Mouse (Mus musculus) lung, embryonic 15.5 days (tissue): ENCODE measurements at regions not wholly inside any gene's neighbourhood (a gene's known extent, or its start where the extent isn't known, plus 50 kb on each side); places are given as distances from the start of the nearest gene placed in this dataset.

ENCODE experiments used
- ATAC-seq: fragments of 200-750 bp; cut with Nextera tagmentation; 2 replicates; pipeline ENCODE4 v1.8.0; 2017; ENCODE audit warnings: moderate number of reproducible peaks, borderline replicate concordance; ENCODE audit not compliant: low FRiP score, low TSS enrichment; ENCODE audit errors: extremely low read depth
- H3K27ac ChIP-seq: fragments of 300-500 bp; sonication (generic); 2 replicates; pipeline ENCODE4 v1.5.1; 2015; ENCODE audit warnings: moderate library complexity, mild to moderate bottlenecking, inconsistent platforms
- H3K27me3 ChIP-seq: fragments of 300-500 bp; sonication (generic); 2 replicates; pipeline ENCODE4 v1.6.1; 2015; ENCODE audit warnings: inconsistent platforms
- H3K36me3 ChIP-seq: fragments of 300-500 bp; sonication (generic); 2 replicates; pipeline ENCODE4 v1.6.1; 2015; ENCODE audit warnings: inconsistent platforms
- H3K4me1 ChIP-seq: fragments of 300-500 bp; sonication (generic); 2 replicates; pipeline ENCODE4 v1.6.1; 2015; ENCODE audit warnings: inconsistent platforms
- H3K4me2 ChIP-seq: fragments of 300-500 bp; sonication (generic); 2 replicates; pipeline ENCODE4 v1.6.1; 2015; ENCODE audit warnings: inconsistent platforms, mild to moderate bottlenecking, moderate library complexity
- H3K4me3 ChIP-seq: fragments of 300-500 bp; sonication (generic); 2 replicates; pipeline ENCODE4 v1.5.1; 2015; ENCODE audit warnings: mild to moderate bottlenecking, inconsistent platforms
- H3K9ac ChIP-seq: fragments of 300-500 bp; sonication (generic); 2 replicates; pipeline ENCODE4 v1.6.1; 2015; ENCODE audit warnings: inconsistent platforms
- H3K9me3 ChIP-seq: fragments of 300-500 bp; sonication (generic); 2 replicates; pipeline ENCODE4 v1.6.1; 2016; ENCODE audit warnings: inconsistent platforms
- WGBS: fragments of 180-500 bp; shearing (Covaris S2); methylation state at CpG from one replicate; pipeline ENCODE4 v1.1.7; 2015; 5-methylcytosine and 5-hydroxymethylcytosine counted together

- Histone ChIP-seq H3K9me3 (no peaks in the 10 kb centered on the region), H3K4me2 (no peak overlapping the region), H3K27ac (no peak overlapping the region), H3K9ac (no peak overlapping the region), H3K36me3 (no peaks in the 10 kb centered on the region), H3K4me1 (peaks cover 39% of the 10 kb centered on the region), H3K27me3 (no peaks in the 10 kb centered on the region), H3K4me3 (no peak overlapping the region)
- 73% methylated on average over 4 of the region's 4 CpGs for WGBS
- no peak for ATAC-seq
These were observed 382.4 kb upstream of the Arglu1 start for GRCm38 (mm10) chr8:9072724-9073123.

- Histone ChIP-seq H3K4me1 (peaks cover 40% of the 10 kb centered on the region), H3K9me3 (no peaks in the 10 kb centered on the region), H3K27me3 (no peaks in the 10 kb centered on the region), H3K9ac (no peak overlapping the region), H3K36me3 (no peaks in the 10 kb centered on the region), H3K27ac (no peak overlapping the region), H3K4me3 (no peak overlapping the region), H3K4me2 (no peak overlapping the region)
- ATAC-seq, result no peak
- 45% methylated on average over 11 of the region's 11 CpGs for WGBS
These were observed 382.0 kb upstream of the Arglu1 start for GRCm38 (mm10) chr8:9072286-9072685.

GRCm38 (mm10) chr8:9070953-9071352 lies 380.6 kb upstream of the Arglu1 start:
- ATAC-seq, result no peak
- H3K27me3 ChIP-seq, result no peaks in the 10 kb centered on the region
- peaks cover 40% of the 10 kb centered on the region for H3K4me1 ChIP-seq
- no peak overlapping the region for H3K4me3 ChIP-seq
- H3K36me3 ChIP-seq, result no peaks in the 10 kb centered on the region
- no peaks in the 10 kb centered on the region for H3K9me3 ChIP-seq
- WGBS, result 33% methylated on average over 6 of the region's 6 CpGs
- no peak overlapping the region for H3K9ac ChIP-seq
- no peak overlapping the region for H3K4me2 ChIP-seq
- no peak overlapping the region for H3K27ac ChIP-seq

- Histone ChIP-seq H3K4me1 (peaks cover 40% of the 10 kb centered on the region), H3K4me3 (no peak overlapping the region), H3K27me3 (no peaks in the 10 kb centered on the region), H3K9me3 (no peaks in the 10 kb centered on the region), H3K36me3 (no peaks in the 10 kb centered on the region), H3K4me2 (no peak overlapping the region), H3K9ac (no peak overlapping the region), H3K27ac (peak overlapping the region; percentile 56)
- 40% methylated on average over 7 of the region's 7 CpGs for WGBS
- no peak; the same call in 1 of the 2 replicates for ATAC-seq
These were observed 379.5 kb upstream of the Arglu1 start for GRCm38 (mm10) chr8:9069845-9070244.

GRCm38 (mm10) chr8:9067731-9068130 lies 377.4 kb upstream of the Arglu1 start:
- Histone ChIP-seq H3K4me1 (peaks cover 40% of the 10 kb centered on the region), H3K4me3 (no peak overlapping the region), H3K36me3 (no peaks in the 10 kb centered on the region), H3K9me3 (no peaks in the 10 kb centered on the region), H3K27ac (peak overlapping the region; percentile 38), H3K4me2 (no peak overlapping the region), H3K27me3 (no peaks in the 10 kb centered on the region), H3K9ac (no peak overlapping the region)
- peak; percentile 44; the same call in 1 of the 2 replicates for ATAC-seq
- WGBS, result 38% methylated on average over 1 of the region's 1 CpGs

GRCm38 (mm10) chr8:9060166-9060565 lies 369.8 kb upstream of the Arglu1 start:
- no peak overlapping the region for H3K27ac ChIP-seq
- no peaks in the 10 kb centered on the region for H3K36me3 ChIP-seq
- H3K9ac ChIP-seq, result no peak overlapping the region
- H3K9me3 ChIP-seq, result no peaks in the 10 kb centered on the region
- ATAC-seq, result no peak
- H3K4me3 ChIP-seq, result no peak overlapping the region
- H3K4me2 ChIP-seq, result no peak overlapping the region
- H3K4me1 ChIP-seq, result peaks cover 4% of the 10 kb centered on the region; the same call in 1 of the 2 replicates
- 91% methylated on average over 6 of the region's 6 CpGs for WGBS
- no peaks in the 10 kb centered on the region for H3K27me3 ChIP-seq

GRCm38 (mm10) chr8:9055416-9055819 lies 365.1 kb upstream of the Arglu1 start:
- H3K9ac ChIP-seq, result no peak overlapping the region
- peak overlapping the region; percentile 71 for H3K27ac ChIP-seq
- no peaks in the 10 kb centered on the region for H3K27me3 ChIP-seq
- no peaks in the 10 kb centered on the region for H3K9me3 ChIP-seq
- H3K4me2 ChIP-seq, result no peak overlapping the region
- 56% methylated on average over 6 of the region's 6 CpGs for WGBS
- peak; percentile 58; the same call in 1 of the 2 replicates for ATAC-seq
- peaks cover 29% of the 10 kb centered on the region for H3K4me1 ChIP-seq
- no peaks in the 10 kb centered on the region for H3K36me3 ChIP-seq
- H3K4me3 ChIP-seq, result no peak overlapping the region

- 54% methylated on average over 4 of the region's 4 CpGs for WGBS
- Histone ChIP-seq H3K36me3 (no peaks in the 10 kb centered on the region), H3K27ac (peak overlapping the region; percentile 71), H3K4me3 (no peak overlapping the region), H3K4me1 (peaks cover 34% of the 10 kb centered on the region), H3K9ac (no peak overlapping the region), H3K27me3 (no peaks in the 10 kb centered on the region), H3K9me3 (no peaks in the 10 kb centered on the region), H3K4me2 (no peak overlapping the region)
- ATAC-seq, result no peak
These were observed 364.5 kb upstream of the Arglu1 start for GRCm38 (mm10) chr8:9054801-9055200.

GRCm38 (mm10) chr8:9051699-9052098 lies 361.4 kb upstream of the Arglu1 start:
- Histone ChIP-seq H3K9me3 (no peaks in the 10 kb centered on the region), H3K4me2 (peak overlapping the region; percentile 28), H3K9ac (no peak overlapping the region), H3K27ac (peak overlapping the region; percentile 41), H3K4me3 (no peak overlapping the region), H3K36me3 (no peaks in the 10 kb centered on the region), H3K27me3 (no peaks in the 10 kb centered on the region), H3K4me1 (peaks cover 34% of the 10 kb centered on the region)
- 23% methylated on average over 10 of the region's 10 CpGs for WGBS
- ATAC-seq, result peak; percentile 86

GRCm38 (mm10) chr8:9050740-9051475 lies 360.6 kb upstream of the Arglu1 start:
- H3K4me1 ChIP-seq, result peaks cover 34% of the 10 kb centered on the region
- WGBS, result 36% methylated on average over 11 of the region's 11 CpGs
- no peak overlapping the region for H3K9ac ChIP-seq
- H3K36me3 ChIP-seq, result no peaks in the 10 kb centered on the region
- H3K27ac ChIP-seq, result peak overlapping the region; percentile 41
- no peak overlapping the region for H3K4me3 ChIP-seq
- peak; percentile 57; the same call in 1 of the 2 replicates for ATAC-seq
- H3K27me3 ChIP-seq, result no peaks in the 10 kb centered on the region
- H3K4me2 ChIP-seq, result peak overlapping the region; percentile 28
- H3K9me3 ChIP-seq, result no peaks in the 10 kb centered on the region

- H3K9me3 ChIP-seq, result no peaks in the 10 kb centered on the region
- H3K27ac ChIP-seq, result no peak overlapping the region
- 80% methylated on average over 14 of the region's 14 CpGs for WGBS
- ATAC-seq, result no peak
- H3K4me1 ChIP-seq, result peaks cover 23% of the 10 kb centered on the region
- H3K4me2 ChIP-seq, result no peak overlapping the region
- no peak overlapping the region for H3K4me3 ChIP-seq
- no peaks in the 10 kb centered on the region for H3K36me3 ChIP-seq
- H3K9ac ChIP-seq, result no peak overlapping the region
- no peaks in the 10 kb centered on the region for H3K27me3 ChIP-seq
These were observed 357.8 kb upstream of the Arglu1 start for GRCm38 (mm10) chr8:9048116-9048515.

GRCm38 (mm10) chr8:9042835-9043792 lies 352.8 kb upstream of the Arglu1 start:
- no peaks in the 10 kb centered on the region for H3K9me3 ChIP-seq
- no peaks in the 10 kb centered on the region for H3K36me3 ChIP-seq
- H3K4me3 ChIP-seq, result no peak overlapping the region
- H3K27me3 ChIP-seq, result no peaks in the 10 kb centered on the region
- 0 out of 2 replicates have a peak, but pooled peaks cover 5% of the 10 kb centered on the region for H3K4me1 ChIP-seq
- no peak overlapping the region for H3K9ac ChIP-seq
- 28% methylated on average over 10 of the region's 10 CpGs for WGBS
- H3K27ac ChIP-seq, result peak overlapping the region; percentile 2; the same call in 1 of the 2 replicates
- no peak overlapping the region for H3K4me2 ChIP-seq
- ATAC-seq, result peak; percentile 91
